Mouse (Mus musculus): ENCODE data around the gene Pld4. TPM values are rescaled to one million over a fixed set of nuclear protein-coding genes. Genes with fewer than 3 reads are reported as not detected.

Gene Pld4
- total RNA-seq, 2 experiments from 2014 or later: 2.3 to 3.0 TPM

DNA sequence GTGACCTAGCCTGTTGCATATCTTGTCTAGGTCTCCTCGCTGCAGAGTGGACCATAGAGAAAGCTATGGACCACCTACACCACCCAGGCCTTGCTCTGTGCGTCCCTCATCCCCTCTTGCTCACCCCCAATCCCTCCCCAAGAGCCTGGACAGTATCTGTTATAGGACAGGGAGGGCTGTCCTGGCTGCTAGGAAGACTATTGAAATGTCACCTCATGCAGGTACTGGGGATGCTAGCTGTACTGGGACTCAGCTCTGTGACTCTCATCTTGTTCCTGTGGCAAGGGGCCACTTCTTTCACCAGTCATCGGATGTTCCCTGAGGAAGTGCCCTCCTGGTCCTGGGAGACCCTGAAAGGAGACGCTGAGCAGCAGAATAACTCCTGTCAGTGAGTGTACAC lies 2.7 kb downstream of the Pld4 start:
- intact Hi-C loops (cut with DNase I): no loop called here
- DNase-seq: no peak

GRCm38 (mm10) chr12:112764141-112764540 lies 3.7 kb downstream of the Pld4 start:
- DNase-seq: no peak
- intact Hi-C loops (cut with DNase I): no loop called here

GRCm38 (mm10) chr12:112764991-112765390 lies 4.5 kb downstream of the Pld4 start:
- DNase-seq: no peak
- intact Hi-C loops (cut with DNase I): no loop called here

GRCm38 (mm10) chr12:112766586-112766985 lies 6.1 kb downstream of the Pld4 start:
- intact Hi-C loops (cut with DNase I): no loop called here

GRCm38 (mm10) chr12:112767036-112767890 lies 6.8 kb downstream of the Pld4 start:
- intact Hi-C loops (cut with DNase I): no loop called here
- DNase-seq: no peak

More at GRCm38 (mm10) chr12:112766586-112766985, 6.1 kb downstream of the Pld4 start:
- DNase-seq: no peak

- intact Hi-C loops (cut with DNase I): no loop called here
- DNase-seq: no peak
Observed at GRCm38 (mm10) chr12:112768166-112768565, 7.7 kb downstream of the Pld4 start.

GRCm38 (mm10) chr12:112769031-112769430 lies 8.6 kb downstream of the Pld4 start:
- DNase-seq: no peak
- intact Hi-C loops (cut with DNase I): no loop called here

- DNase-seq: no peak
- intact Hi-C loops (cut with DNase I): no loop called here
Observed at GRCm38 (mm10) chr12:112769751-112770150, 9.3 kb downstream of the Pld4 start.

DNA sequence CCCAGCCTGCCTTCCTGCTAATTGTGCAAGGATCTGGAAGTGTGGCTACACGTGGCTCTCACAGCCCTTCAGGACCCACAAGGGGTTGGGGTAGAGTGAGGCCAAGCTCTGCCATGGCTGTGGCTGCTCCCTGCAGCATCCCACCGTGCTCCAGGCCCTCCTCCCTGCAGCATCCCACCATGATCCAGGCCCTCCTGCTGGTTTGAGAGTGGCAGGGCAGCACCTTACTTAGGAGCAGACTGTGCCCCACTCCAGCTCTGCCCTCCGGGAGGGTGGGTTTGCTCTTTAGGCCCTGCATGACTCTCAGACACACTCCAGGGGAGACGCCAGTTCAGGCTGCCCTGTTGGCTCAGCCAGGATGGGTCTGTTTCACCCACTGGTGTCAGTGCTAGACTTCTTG lies 9.9 kb downstream of the Pld4 start:
- no peak for DNase-seq
- intact Hi-C loops (cut with DNase I): no loop called here

DNA sequence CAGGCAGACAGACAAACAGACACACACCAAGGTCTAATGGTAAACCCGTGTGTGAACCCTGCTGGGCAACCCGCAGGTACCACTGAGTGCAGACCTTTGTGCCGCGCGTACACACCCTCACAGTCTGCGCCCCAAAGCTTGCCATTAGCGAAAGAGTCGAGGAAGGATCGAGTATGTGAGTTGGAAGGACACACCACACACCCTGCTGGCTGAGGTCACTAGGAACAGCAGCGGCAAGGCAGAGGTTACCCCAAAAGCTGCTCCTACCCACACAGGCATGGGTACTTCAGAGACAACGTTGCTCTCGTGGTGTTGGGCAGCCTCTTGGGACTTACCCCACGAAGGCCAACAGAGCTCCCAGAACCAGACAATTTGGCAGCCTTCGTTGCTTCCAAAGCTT lies 11.9 kb downstream of the Pld4 start:
- no peak for DNase-seq
- intact Hi-C loops (cut with DNase I): no loop called here

DNA sequence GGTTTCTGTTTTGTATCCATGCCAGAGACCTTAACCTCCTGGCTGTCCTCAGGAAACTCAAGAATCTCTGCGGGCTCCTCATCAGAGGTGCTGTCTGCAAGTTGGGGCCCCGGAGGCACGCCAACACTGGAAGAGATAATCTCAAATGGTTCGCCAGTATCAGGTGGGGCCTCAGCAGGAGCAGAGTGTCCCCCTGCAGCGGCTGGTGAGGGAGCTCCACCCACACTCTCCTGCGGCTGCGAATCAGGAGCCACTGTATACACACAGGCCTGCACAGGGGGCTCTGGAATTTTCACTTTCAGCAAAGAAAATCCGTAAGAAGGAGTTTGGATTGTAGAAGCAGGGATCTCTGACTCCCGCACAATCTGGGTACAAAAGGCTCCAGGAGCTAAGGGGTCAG lies 12.9 kb downstream of the Pld4 start:
- DNase-seq: no peak
- intact Hi-C loops (cut with DNase I): no loop called here

DNA sequence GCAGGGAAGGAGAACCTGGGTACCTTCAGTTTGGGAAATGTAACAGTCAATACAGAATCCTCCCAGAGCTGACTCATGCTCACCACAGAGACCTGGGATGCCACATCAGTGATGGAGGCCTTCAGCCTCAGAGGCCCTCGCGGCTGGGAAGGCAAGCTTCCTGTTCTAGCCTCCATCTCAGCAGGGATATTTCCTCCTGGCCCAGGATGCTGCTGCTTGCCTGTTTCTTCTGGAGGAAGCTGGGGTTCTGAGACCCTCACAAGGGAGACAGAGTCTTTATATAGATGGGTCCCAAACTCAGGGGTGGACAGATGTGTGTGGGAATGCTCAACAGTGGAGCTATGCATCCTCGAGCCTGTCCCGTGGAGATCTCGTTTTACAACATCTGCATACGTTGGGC lies 13.6 kb downstream of the Pld4 start:
- intact Hi-C loops (cut with DNase I): no loop called here
- DNase-seq: no peak

DNA sequence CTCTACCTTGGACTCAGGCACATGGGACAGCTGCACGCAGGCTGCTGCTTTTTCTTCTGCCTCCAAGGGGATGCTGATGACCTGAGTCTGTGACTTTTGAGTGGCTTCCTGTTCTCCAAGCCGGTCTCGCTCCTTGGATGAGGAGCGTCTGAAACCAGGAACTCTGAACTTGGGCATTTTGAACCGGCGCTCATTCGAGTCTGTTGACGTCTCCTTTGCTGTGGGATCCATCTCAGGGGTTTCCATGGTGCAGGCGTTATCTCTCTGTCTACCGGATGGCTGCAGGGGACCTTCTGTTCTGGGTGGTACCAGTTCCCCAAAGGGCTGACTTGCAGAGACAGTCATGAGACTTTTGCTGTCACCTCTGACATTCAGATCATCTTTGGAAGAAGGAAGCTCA lies 14.0 kb downstream of the Pld4 start:
- no peak for DNase-seq
- intact Hi-C loops (cut with DNase I): no loop called here

DNA sequence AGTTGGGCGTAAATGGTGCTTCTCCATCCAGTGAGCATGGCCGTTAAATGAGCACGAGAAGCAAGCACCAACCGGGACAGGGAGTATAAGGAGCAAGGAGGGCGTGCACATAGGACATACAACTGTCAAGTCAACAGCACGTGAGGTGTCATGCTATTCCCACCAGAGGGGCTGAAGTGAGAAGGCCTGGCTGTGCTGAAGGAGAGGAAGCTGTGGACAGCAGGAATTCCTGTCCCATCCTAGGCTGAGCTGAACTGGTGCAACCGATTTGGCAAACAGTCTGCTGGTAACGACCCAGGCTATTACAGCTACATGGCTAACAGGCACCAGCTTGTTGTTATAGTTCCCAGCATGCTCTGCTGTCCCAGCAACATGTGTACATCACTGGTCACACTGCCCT lies 30.6 kb downstream of the Pld4 start:
- no peak for DNase-seq
- intact Hi-C loops (cut with DNase I): no loop called here

DNA sequence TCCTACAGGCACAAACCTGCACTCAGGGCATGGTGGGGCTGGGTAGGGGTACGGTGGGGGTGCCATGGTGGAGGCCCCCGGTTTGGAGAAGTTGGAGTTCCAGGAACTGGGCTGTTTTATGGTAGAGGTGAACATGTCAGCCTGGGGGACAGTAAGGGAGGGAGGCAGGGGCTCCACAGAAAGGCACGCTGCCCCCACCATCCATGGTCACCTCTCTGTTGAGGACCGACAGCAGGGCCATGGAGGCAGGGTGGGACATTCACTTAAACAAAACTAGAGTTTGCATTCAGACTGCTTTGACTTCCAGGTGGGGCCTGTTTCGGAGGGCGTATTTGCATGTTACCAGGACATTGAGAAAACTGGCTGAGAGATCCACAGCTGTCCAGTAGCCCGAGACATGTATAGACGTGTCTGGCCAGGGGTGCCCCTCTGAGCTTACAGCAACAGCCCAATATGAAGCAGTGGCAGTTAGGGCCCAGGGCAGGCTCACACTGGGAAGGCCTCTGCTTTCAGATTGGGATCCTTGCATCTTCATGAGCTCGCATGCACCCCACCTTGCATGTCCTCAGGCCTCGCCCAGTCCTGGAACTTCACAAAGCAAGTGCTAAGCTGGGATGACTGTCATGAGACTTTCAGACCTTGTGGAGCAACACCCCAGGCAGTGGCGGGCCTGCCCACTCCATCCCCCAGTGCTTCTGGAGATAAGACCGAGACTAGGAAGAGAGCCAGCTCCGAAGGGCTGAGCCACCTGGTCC lies 33.3 kb downstream of the Pld4 start:
- intact Hi-C loops (cut with DNase I): no loop called here
- DNase-seq: peak; percentile 23 to 45

DNA sequence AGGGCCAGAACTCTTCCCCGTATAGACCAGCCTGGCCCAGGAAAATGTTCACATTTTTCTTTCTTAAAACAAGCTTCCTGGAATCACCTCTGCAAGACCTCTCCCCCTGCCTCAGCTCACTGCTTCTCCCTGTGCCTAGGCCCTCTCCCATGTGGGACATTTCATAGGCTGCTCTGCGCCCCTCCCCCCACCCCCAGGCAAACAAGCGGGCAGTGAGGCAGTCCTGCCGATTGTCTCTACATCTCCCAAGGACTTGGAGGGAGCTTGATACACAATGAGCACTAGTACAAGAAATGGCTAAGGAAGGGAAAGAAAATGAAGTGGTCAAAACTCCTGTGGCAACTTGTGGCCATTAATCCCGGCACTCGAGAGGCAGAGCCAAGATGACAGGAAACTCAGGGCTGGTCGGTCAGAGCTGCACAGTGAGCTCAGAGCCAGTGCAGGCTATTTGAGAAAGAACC lies 33.9 kb downstream of the Pld4 start:
- intact Hi-C loops (cut with DNase I): no loop called here
- no peak for DNase-seq

DNA sequence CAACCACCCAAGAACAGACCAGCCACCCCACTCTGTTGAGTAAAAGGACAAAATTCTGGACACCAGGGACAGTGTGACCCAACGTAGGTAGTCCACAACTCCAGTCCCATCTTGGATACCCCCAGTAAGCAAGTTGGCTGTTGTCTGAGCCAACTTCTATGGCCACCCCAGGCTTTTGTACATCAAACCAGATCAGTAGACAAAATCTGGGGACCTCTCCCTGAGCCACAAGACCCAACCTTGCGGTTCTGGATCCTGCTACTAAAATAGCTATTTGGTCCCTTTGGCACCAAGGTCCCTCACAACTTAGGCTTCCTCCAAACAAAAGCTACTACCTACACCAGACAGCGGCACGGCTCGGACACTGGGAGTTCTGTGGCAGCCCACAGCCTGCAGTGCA lies 34.5 kb downstream of the Pld4 start:
- intact Hi-C loops (cut with DNase I): no loop called here
- no peak for DNase-seq

DNA sequence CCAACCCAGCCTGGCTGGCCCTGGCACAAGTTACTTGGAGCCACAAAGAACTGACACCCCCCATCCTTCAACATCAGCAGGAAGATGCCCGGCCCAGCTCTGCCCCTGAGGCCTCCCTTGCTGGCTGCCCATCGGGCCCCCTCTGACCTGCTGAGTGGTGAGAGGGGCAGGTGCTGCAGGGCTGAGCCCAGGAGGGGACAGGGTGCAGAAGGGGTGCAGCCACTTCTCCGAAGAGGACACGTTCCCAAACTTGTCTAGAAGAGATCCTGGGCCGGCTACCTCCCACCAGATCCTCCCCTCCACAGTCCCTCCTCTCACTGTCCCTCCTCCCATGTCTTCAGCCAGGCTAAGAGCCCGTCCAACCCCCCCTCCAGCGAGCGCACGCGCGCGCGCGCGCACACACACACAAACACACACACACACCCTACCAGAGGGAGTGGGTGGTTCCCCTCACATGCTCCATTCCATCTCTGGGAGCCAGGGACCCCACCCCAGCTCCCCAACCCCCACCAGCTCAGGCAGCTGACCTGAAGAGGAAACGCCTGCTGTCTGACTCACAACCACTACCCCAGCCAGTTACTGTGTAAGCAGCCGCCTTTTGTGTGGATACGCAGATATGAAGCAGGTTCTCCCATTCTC lies 35.1 kb downstream of the Pld4 start:
- DNase-seq: peak; percentile 47 to 58
- intact Hi-C loops (cut with DNase I): no loop called here

GRCm38 (mm10) chr12:112796551-112797510 lies 36.4 kb downstream of the Pld4 start:
- intact Hi-C loops (cut with DNase I): no loop called here
- DNase-seq: no peak

DNA sequence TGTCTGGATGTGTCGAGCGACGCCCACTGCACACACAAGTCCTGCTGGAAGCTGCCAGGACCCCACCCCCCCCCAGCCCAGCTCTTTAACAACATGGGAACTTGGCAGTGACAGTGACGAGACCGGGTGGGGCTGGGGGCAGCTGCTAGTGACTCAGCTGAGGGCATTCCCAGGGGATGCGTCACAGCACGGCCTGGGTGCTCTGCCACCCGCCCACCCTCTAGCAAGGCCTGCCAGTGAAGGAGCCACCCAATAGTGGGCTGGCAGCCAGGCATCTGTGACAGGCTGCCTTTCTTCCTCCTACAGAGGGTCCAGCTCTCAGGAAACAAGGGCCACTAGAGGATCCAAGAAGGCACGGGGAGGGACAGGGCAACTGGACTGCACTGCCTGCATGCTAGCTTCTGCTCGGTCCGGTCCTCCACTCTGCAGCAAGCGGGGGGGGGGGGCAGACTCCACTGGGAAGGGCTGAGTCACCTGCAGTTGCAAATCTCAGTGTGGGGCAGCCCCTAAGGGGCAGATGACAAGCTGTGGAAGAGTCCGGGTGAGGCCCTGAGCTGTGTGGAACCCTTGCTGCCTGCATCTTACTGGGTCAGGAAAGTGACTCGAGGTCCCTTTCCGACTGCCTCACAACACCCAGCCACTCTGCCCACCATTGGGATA lies 37.3 kb downstream of the Pld4 start:
- intact Hi-C loops (cut with DNase I): no loop called here
- DNase-seq: peak; percentile 37 to 41
